Mouse (Mus musculus): Measurements from ENCODE around the gene Fignl2.

Fignl2 gene

DNA sequence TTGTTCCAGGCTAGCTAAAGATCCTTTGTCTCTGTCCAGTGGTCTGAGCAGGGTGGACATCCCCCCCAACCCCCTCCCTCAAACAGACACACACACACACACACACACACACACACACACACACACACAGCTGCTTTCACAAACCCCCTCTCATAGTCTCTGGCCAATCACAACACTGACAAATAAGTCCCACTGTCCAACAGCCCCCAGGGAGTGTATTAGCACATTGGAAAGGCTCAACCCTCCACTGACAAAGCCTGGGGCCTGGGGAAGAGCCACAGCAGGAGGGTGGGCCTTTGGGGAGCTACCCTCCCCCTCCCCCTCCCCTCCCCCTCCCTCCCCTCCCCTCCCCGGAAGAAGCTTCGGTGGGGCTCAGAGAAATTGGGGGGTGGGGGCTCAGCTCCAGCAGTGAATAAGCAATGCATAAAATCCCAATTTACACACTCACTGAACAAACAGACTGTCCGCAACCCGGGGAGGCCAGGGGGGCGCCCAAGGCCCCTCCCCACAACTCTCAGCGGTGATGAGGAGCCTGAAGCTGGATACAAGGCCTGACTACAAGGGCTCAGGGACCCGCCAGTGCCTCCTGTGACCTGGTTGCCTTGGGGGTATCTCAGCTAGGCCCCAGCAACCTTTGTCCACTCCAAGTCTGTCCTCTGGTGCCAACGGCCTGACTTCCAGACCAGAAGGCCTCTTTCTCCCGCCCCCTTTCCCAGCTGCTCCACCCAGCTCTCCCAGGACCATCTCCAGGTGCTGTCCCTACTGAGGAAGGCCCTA, 11.3 kb downstream of the Fignl2 start:
- CTCF ChIA-PET: interaction anchor here (0.6 kb wide), 1 partner anchor 19 kb away, joined by 8 read pairs; no protein-coding TSS in a partner anchor

DNA sequence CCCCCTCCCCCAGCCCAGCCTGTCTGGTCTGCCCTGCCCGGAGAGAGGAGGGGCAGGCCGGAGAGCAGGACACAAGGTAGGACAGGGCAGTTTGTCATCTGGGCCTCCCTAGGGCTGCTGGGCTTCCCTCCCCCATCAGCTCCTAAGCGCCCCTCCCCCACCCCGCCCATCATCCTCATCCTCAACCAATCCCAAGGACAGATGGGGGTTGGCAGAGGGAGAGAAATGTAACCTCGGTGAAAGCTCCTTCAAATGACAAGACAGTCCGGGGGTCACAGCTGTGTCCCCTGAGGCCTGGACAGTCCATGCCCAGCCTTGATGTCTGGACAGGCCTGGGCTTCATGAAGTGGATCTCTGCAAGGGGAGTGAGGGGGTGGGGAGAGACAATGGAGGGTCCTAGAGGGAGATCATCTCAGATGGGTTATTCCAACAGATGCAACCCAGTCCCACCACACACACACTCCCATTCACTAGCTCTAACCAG, 12.0 kb downstream of the Fignl2 start:
- CTCF ChIA-PET: interaction anchor here (0.6 kb wide), 1 partner anchor 18 kb away, joined by 8 read pairs; no protein-coding TSS in a partner anchor

DNA sequence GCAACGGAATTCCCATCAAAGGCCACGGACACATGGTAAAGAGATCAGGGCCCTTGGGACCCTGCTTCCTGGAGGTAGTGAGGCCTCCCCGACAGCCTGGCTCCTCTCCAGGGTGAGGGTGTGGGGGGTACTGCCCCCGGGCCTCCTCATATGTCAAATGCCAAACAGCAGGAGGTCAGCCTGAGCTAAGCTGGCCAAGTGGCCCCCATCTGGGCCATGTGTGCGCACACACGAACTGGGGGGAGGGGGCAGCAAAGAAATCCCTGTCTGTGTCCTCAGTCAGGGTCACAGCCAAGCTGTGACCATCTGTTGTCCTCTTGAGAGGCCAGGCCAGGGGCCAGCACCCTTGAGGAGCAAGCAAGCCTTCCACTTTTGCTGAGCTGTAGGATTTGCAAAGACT, 13.3 kb downstream of the Fignl2 start:
- CTCF ChIA-PET: no interaction called here

DNA sequence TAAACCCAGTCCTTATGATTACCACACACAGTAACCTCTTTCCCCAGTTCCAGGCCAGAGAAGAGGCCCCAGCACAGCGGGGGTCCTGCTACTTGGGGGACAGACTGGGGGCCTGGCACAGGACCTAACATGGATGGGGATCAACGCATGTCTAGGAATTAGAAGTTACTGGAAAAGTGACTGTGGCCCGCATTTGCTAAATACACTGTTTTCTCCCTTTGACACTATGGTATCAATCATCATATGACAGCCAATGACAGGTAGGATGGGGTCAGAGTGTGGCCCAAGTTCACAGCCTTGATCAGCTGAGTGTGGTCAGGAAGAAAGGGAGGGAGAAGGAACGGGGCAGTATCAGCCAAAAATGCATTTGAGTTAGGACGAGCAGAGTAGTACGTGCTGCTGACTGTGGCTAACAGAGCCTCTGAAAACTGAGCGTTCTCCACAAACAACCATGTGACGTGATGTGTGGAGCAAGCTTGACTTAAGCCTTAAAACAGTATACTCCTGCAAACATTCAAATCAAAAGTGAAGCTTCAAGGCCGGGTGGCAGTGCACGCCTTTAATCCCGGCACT, 18.0 kb downstream of the Fignl2 start:
- CTCF ChIA-PET: no interaction called here

DNA sequence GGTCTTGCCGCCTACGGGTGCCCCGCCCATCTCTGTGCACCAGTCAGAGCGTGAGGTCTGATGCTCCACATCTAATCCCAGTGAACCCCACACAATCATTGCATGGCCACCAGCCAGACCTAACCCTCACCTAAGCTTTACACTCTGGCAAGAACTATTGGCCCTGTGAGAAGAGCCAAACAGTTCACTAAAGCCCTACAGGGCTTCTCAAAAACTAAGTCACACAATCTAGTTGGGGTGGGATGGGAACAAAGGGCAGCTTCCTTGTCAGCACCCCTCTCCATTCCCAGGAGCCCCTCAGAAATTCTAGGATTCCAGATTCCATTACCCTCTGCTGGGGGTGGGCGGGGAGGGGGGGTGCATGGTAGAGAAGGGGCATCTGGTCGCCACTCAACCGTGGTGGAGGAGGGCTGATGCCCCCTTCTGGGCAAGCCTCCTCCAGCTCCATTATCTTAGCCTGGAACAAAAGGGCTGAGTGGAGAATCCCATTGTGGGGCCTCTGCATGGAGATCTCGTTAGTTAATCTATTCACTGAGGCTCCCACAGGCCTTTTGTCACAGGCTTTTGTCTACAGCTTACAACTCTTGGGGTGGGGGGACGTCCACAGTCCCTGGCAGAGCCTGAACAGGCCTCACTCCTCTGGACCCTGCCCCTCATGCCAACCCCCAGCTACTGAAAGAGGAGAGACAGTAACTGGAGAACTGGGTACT, 18.6 kb downstream of the Fignl2 start:
- CTCF ChIA-PET: no interaction called here

DNA sequence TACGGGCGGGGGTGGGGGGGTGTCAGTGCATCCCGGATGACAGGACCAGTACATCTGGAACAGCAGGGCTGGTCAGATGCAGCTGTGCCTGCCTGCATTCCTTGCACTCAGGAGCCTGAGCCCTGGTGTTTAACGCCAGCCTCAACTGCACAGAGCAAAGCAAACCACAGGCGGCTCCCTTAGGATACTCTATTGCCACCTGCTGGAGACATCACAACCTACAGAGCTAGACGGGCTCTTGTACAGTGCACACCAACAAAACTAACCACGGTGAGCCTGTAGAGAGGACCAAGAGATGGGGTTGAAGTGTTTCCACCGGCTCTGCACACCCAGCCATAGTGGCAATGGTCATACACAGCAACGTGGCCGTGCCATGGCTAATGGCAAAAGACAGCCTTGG, 22.1 kb downstream of the Fignl2 start:
- CTCF ChIA-PET: no interaction called here

DNA sequence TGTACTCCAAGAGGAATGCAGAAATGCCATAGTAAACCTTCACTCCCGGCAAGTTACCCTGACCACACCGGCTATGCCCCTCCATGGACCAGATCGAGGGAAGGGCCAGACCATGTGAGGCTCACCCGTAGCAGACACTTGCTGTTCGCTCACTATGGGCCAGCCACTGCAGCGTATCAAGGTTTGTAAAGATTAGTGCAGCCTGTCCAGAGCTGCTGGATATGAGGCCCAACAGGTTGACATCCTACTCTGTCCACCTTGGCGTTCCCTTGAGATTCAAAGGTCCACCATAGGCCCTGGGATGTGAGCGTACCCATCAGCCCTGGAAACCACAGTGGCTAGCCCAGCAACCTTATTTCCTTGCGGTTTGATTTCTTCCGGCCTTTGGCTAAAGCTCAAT, 23.8 kb downstream of the Fignl2 start:
- CTCF ChIA-PET: no interaction called here

DNA sequence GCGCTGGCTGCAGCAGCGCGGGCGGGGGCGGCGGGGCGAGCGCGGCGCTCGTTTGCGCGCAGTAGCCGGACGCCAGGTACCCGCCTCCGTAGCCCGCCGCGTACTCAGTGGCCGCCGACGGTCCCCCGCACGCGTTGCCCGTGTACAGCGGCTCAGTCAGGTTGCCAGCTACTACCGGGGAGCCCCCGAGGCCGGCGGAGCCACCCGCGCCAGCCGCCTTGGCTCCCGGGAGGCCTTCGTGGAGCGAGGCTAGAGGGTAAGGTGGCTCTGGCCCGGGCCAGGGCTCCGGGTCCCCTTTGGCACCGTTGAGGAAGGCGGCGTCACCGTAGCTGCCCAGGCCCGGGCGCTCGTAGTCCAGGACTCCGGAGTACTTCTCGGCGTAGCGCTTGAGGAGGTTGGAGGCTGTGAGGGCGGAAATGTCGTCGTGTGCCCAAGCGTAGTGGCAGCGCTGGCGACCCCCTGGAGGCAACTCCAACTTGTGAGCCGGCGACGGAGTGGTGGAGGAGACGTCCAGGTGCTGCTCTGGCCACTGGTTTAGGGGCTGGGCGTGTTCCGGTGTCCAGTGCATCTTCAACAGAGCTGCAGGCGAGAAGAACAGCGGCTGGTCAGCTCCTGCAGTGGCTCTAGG, 24.4 kb downstream of the Fignl2 start:
- CTCF ChIA-PET: no interaction called here

DNA sequence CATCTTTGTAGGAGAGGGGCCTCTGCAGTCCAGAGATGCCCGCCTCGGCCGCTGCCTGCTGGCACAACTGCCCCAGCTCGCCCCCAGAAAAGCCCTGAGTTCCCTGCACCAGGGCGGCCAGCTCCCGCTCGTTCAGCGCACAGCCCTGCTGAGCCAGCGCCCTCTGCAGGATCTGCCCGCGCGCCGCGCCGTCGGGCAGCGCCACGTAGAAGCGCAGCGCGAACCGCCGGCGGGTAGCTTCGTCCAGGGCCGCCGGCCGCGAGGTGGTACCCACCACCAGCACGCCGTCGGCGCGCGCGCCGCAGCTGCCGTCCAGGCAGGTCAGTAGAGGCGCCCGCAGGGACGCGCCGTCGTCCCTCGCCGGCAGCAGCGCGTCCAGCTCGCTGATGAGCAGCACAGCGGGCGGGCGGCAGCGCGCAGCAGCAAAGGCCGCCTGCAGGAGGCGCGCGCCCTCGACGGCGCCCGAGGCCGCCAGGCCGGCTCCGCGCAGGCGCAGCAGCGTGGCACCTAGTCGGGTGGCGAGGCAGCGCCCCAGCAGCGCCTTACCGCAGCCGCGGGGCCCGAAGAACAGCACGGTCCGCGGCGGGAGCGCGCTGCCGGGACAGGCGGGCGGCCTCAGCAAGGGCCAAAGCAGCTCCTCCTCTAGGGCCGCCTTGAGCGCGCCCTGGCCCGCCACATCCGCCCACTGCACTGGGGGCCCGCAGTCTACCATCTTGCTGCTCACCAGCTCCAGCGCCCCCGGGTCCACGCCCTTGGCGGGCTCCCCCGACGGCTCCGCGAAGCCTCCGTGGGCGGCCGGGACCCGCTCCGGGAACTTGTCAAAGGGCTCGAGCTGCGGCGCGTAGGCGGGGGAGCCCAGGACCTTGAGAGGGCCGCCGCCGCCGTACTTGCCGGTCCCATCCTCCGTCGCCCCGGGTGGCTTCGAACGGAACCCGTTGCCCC, 25.5 kb downstream of the Fignl2 start:
- CTCF ChIA-PET: no interaction called here

DNA sequence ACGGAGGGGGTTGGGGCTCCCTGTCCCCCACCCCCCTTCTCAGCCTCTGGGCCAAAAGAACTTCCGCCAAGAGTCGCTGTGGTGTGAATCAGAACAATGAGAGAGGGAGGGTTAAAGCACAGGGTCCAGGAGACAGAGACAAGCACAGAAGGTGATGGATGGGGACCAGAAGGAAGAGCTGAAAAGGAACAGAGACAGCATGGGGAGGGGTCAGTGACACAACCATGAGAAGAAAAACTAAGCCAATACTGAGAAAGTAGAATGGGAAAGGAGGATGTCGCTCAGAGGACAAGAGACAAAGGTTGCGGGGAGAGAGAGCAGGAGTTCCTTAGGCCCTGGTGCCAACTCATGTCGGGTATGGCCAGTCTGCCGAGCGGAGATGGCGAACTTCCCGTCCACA, 26.5 kb downstream of the Fignl2 start:
- CTCF ChIA-PET: no interaction called here

DNA sequence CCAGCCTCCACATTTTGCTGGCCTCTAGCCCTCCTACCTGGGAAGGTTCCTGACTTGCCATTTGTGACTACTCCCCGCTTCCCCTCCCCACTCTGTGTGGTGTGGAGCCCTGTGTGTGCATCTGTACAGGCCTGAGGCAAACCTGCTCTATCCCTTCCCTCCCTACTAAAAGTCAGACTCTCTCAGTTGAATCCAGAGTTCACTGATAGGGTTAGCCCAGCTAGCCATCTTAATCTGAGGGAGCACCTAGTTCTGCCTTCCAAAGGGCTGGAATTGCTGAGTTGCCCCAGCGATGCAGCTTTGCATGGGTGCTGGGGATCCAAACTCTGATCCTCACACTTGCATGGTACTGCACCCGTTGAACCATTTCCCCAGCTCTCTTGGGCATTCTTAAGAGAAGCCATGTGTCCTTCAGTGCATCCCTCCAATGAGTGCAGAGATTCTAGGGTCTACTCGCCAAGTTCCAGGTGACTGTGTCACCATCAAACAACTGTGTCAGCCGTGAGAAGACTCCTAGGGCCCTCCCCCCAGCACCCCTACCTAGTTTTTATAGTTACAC, 29.9 kb downstream of the Fignl2 start:
- CTCF ChIA-PET: interaction anchor here (0.6 kb wide), 1 partner anchor 18 kb away, joined by 8 read pairs; no protein-coding TSS in a partner anchor

DNA sequence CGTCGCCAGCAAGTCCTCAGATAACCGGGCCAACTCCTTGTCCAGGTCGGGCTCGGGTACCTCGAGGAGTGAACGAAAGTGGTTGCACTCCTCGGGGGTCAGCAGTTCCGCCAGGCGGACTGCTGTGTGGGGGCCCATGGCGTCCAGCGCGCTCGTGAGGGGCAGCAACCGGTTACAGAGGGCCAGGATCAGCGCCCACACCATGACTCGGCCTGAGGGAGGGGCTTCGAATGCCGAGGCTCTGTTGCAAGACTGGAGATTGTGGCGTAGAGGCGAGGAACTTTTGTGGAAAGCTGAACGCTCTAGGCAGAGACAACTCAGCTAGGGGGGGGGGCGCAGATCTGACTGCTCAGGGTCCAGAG, 31.2 kb downstream of the Fignl2 start, which contains the start of gene Gm47841:
TSS of gene Gm47841 (minus strand) at position 204 of the 362 bp plus-strand sequence.
- CTCF ChIA-PET: no interaction called here

DNA sequence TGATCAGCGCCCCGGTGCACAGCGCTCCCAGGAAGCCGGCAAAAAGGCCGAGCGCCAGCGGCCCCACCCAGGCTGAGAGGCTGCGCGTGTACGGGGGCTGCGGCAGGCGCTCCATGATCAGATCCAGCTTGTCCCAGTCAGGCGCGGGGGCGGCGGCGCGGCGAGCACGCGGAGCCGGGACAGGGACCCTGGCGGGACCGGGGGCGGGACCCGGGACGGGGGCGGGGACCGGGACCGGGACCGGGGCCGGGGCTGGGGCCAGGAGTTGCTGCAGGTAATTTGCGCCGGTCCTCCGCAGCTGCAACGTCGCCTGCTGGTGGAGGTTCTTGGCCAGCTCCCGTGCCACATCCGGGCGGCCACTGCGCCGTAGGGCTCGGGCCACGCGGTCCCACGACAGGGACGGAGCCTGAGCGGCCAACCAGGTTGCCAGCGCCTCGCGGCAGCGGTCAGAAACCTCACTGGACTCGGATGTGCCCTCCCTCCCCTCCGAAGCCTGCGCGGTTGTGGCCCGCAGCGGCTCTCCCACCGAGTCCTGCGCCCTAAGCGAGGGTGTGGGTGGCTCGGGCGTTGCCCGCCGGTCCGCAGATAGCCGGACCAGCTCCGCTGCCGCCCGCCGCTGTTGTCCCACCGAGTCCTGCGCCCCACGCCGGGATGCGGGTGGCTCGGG, 31.7 kb downstream of the Fignl2 start:
- CTCF ChIA-PET: no interaction called here

DNA sequence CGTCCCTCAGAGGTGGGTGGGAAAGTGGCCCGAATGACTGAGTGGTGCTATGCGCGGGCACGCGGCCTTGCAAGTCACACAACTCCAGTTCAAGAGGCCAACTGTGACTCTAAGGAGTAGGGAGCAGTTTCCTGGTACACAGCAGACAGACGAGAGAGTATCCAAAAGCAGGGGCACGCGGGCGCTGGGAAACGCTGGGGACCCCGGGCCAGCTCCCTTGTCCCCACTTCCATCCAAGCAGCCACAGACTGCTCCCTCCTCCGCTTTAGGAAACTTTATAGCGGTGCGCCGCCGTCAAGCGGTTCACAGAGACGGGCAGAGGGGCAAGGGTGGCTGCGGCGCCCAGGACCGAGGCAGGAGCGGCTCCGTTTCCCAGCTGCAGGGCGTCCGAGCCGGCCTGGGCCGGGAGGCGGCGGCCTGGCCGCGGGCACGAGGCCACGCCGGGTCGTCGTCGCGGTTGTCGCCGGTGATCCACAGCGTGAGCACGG, 32.3 kb downstream of the Fignl2 start:
- CTCF ChIA-PET: no interaction called here

DNA sequence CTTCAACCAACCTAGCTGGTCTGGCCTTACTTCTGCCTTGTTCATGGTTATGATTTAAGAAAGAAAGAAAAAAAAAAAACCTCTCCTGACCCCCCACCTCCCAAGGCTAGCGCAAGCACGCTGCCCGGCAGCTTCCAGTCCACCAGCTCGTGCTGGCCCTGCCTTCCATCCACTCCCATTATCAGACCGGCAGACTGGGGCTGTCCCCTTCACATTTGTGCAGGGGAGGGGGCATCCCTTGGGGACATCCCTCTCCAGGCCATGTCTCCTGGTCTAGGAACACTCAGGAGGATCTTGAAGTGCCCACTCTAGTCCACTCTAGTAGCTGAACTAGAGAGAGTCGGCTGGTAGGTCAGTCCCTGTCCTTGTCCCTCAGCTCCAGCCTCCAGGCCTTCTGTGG, 33.8 kb downstream of the Fignl2 start:
- CTCF ChIA-PET: no interaction called here

DNA sequence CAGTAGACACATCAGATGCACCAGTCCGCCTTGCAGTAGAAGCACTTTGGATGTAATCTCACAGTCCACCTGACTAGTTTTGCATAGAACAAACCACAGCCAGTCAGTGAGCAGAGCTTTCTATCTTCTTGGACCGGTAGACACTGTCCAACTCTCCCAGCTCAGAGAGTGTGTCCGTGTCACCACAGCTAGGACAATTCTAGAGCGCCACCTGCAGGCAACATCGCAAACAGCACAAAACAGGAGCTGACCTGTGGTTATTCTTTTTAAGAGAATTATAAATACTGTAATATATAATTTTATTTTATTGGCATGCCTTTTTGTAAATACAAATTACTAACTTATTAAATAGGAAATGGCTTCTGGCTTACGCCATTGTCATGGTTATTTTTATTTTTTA, 35.8 kb downstream of the Fignl2 start:
- CTCF ChIA-PET: interaction anchor here (1.2 kb wide), 1 partner anchor 285 kb away, joined by 3 read pairs; no protein-coding TSS in a partner anchor

DNA sequence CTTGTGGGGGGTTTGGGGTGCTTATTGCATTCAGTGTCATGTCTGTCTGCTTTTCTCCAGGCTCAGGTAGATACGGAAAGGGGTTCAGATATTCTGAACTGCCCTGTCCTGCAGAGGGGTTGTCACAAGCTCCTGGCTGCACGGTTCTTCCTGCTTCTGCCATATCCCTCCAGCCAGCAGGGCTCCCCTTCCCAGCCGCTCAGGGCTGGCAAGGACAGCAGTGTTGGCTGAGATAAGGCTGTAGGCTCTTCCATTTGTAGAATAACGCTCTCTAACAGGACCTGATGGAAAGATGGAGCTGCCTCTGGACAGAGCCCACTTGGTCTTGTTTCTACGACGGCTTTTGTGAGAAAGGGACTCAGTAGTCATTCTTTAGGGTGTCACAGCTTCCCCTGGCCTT, 36.4 kb downstream of the Fignl2 start:
- CTCF ChIA-PET: interaction anchor here (1.2 kb wide), 1 partner anchor 285 kb away, joined by 3 read pairs; no protein-coding TSS in a partner anchor

DNA sequence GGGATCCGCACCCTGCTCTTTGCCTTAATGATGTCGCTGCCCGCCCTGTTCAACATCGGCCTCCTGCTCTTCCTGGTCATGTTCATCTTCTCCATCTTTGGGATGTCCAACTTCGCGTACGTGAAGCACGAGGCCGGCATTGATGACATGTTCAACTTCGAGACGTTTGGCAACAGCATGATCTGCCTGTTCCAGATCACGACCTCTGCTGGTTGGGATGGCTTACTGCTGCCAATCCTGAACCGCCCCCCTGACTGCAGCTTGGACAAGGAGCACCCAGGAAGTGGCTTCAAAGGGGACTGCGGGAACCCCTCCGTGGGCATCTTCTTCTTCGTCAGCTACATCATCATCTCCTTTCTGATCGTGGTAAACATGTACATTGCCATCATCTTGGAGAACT, 38.7 kb downstream of the Fignl2 start:
- CTCF ChIA-PET: no interaction called here

DNA sequence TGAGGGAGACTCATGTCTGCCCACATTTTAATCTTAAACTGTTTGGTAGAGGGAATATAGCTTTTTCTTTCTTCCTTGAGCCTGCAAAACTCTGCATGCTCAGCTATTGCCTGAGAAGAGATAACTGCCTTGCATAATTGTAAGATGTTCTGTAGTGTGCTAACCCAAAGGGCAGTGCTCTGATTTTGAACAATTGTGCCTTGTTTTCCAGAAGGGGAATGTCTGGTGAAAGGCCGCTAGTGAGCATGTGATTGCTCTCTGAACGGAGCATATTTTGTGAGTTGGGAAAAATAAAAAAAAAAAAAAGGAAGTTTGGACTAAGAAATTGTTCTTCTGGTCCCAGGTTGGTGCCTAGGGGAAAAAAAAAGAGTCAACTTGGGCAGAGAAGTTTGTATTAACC, 49.4 kb downstream of the Fignl2 start:
- CTCF ChIA-PET: no interaction called here

DNA sequence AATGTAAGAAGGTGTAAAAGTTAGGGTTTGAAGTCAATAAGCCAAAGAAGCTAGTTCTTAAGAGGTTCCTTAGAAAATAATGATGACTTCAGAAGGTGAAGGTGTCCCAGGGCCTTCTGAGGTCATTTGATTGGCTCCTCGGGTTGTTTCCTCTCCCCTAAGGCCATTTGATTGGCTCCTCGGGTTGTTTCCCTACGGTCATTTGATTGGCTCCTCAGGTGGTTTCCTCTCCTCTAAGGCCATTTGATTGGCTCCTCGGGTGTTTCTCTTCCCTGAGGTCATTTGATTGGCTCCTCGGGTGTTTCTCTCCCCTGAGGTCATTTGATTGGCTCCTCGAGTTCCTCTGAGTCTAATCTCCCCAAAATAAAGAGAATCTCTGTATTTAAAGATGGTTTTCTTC, 67.0 kb downstream of the Fignl2 start:
- CTCF ChIA-PET: interaction anchor here (0.7 kb wide), 1 partner anchor 414 kb away, joined by 4 read pairs; no protein-coding TSS in a partner anchor
